Mouse (Mus musculus) embryonic facial prominence, embryonic 13.5 days (tissue): ENCODE measurements around the gene Fkrp. TPM values are rescaled to one million over a fixed set of nuclear protein-coding genes. Genes with fewer than 3 reads are reported as not detected.
A peak's percentile ranks its signal among the peaks of the same experiment; 100 is the strongest.

Experiments used
- ATAC-seq: fragments of 200-750 bp; cut with Nextera tagmentation; 2 replicates; pipeline ENCODE4 v1.8.0; 2017; ENCODE audit warnings: low read depth; ENCODE audit not compliant: insufficient number of reproducible peaks, insufficient read depth, low FRiP score, low TSS enrichment
- H3K27ac ChIP-seq: fragments of 300-500 bp; sonication (generic); 2 replicates; pipeline ENCODE4 v1.5.1; 2015; ENCODE audit warnings: moderate library complexity, mild to moderate bottlenecking, inconsistent platforms
- H3K27me3 ChIP-seq: fragments of 300-500 bp; sonication (generic); 2 replicates; pipeline ENCODE4 v1.6.1; 2015; ENCODE audit warnings: mild to moderate bottlenecking, inconsistent platforms
- H3K36me3 ChIP-seq: fragments of 300-500 bp; sonication (generic); 2 replicates; pipeline ENCODE4 v1.6.1; 2015; ENCODE audit warnings: mild to moderate bottlenecking, inconsistent platforms
- H3K4me1 ChIP-seq: fragments of 300-500 bp; sonication (generic); 2 replicates; pipeline ENCODE4 v1.6.1; 2015; ENCODE audit warnings: inconsistent platforms
- H3K4me2 ChIP-seq: fragments of 300-500 bp; sonication (generic); 2 replicates; pipeline ENCODE4 v1.6.1; 2015; ENCODE audit warnings: moderate library complexity, mild to moderate bottlenecking, inconsistent platforms
- H3K4me3 ChIP-seq: fragments of 300-500 bp; sonication (generic); 2 replicates; pipeline ENCODE4 v1.5.1; 2015; ENCODE audit warnings: mild to moderate bottlenecking, inconsistent platforms
- H3K9ac ChIP-seq: fragments of 300-500 bp; sonication (generic); 2 replicates; pipeline ENCODE4 v1.6.1; 2015; ENCODE audit warnings: mild to moderate bottlenecking, inconsistent platforms
- H3K9me3 ChIP-seq: fragments of 300-500 bp; sonication (generic); 2 replicates; pipeline ENCODE4 v1.6.1; 2016; ENCODE audit warnings: inconsistent platforms
- WGBS: fragments of 180-500 bp; shearing (Covaris S2); methylation state at CpG from one replicate; pipeline ENCODE4 v1.1.7; 2015; ENCODE audit warnings: mixed read lengths; 5-methylcytosine and 5-hydroxymethylcytosine counted together
- polyA plus RNA-seq: library from polyadenylated mRNA; unstranded; fragments of >200 nt; fragmentation: Nextera tagmentation; extraction: Ambion mirVana; gene quantifications from 2 replicates; pipeline ENCODE4 v1.2.1, GENCODE M21; 2015

Gene Fkrp
- polyA plus RNA-seq, 1 experiment from 2014 or later: 26.8 TPM

- Histone ChIP-seq H3K4me2 (peak overlapping the region; percentile 99), H3K27me3 (peaks cover 29% of the 10 kb centered on the region), H3K36me3 (peaks cover 45% of the 10 kb centered on the region), H3K9ac (peak overlapping the region; percentile 73), H3K4me1 (peaks cover 32% of the 10 kb centered on the region), H3K9me3 (0 out of 2 replicates have a peak, but pooled peaks cover 3% of the 10 kb centered on the region), H3K4me3 (peak overlapping the region; percentile 55), H3K27ac (no peak overlapping the region)
- WGBS: 3% methylated on average over 79 of the region's 90 CpGs
- ATAC-seq: peak; percentile 23; the same call in 1 of the 2 replicates
These were observed 5.4 kb downstream of the Fkrp start for GRCm38 (mm10) chr7:16810920-16811648.

DNA sequence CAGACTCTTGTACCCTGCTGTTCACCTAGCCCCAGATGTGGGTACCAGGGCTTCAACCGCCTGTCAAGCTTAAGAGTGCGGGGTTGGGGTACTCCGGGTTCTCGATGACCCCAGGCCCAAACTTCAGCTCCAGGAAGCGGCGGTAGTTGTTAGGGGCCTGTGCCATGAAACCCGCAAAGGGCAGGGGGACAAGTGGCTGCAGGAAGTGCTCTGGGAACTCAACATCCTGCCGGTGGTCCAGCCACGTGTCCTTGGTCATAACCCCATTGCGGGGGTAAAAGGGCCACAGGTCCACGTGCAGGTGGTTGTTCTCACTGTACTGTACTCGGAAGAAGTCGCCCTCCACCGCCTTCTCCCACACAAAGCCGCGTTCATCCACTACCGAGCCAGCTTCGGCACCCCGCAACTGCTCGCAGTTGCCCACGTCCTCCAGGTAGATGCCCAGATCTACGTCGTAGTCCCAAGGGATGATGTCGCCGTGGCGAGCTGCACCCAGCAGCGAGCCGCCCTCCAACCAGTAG, 6.1 kb downstream of the Fkrp start:
- peak overlapping the region; percentile 99 for H3K4me2 ChIP-seq
- H3K4me1 ChIP-seq: peaks cover 28% of the 10 kb centered on the region
- H3K9ac ChIP-seq: peak overlapping the region; percentile 73; the same call in 1 of the 2 replicates
- H3K27me3 ChIP-seq: peaks cover 29% of the 10 kb centered on the region
- no peak overlapping the region for H3K27ac ChIP-seq
- peak overlapping the region; percentile 55 for H3K4me3 ChIP-seq
- ATAC-seq: no peak
- WGBS: 44% methylated on average over 28 of the region's 28 CpGs
- H3K36me3 ChIP-seq: peaks cover 45% of the 10 kb centered on the region
- H3K9me3 ChIP-seq: 0 out of 2 replicates have a peak, but pooled peaks cover 3% of the 10 kb centered on the region

DNA sequence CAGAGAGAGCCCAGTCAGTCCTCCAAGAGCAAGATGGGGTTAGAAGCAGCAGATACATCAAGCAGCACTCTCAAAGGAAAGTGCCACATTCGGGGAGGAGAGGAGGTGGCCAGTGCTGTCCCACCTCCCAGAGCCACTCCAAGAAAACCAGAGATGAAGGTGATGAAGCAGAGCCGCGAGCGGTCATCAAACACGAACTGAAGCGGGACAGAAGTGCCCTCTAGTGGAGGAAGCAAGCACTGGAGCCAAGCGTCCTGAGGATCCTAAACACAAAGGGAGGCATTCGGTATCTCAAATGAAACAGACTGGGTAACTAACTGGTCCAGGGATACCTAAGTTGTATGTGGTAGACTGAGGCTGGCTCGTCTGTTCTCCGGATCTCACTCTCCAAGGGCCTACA, 6.8 kb downstream of the Fkrp start:
- Histone ChIP-seq H3K27ac (no peak overlapping the region), H3K9me3 (0 out of 2 replicates have a peak, but pooled peaks cover 3% of the 10 kb centered on the region), H3K9ac (no peak overlapping the region), H3K27me3 (peaks cover 29% of the 10 kb centered on the region), H3K36me3 (peaks cover 45% of the 10 kb centered on the region), H3K4me3 (no peak overlapping the region), H3K4me2 (no peak overlapping the region), H3K4me1 (peaks cover 21% of the 10 kb centered on the region)
- ATAC-seq: no peak
- 28% methylated on average over 10 of the region's 10 CpGs for WGBS

DNA sequence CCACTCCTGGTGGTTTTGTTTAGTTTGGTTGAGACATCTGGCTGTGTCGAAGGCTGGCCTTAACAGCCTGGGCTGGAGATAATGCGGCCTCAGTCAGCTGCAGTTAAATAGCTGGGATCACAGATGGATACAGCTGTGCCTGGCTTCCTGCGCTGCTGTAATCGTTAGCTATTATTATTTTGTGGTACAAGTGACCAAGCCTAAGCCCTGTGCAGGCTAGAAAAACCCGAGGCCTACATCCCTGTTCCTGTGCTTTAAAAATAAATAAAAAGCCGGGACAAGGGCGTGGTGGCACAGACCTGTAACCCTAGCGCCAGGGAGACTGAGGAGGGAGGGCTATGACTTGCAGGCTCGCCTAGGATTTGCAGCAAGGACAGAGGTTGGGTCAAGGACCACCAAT, 7.9 kb downstream of the Fkrp start:
- 0 out of 2 replicates have a peak, but pooled peaks cover 3% of the 10 kb centered on the region for H3K9me3 ChIP-seq
- H3K9ac ChIP-seq: no peak overlapping the region
- peaks cover 20% of the 10 kb centered on the region for H3K4me1 ChIP-seq
- peaks cover 40% of the 10 kb centered on the region for H3K36me3 ChIP-seq
- H3K27me3 ChIP-seq: peaks cover 29% of the 10 kb centered on the region
- H3K4me3 ChIP-seq: no peak overlapping the region
- no peak for ATAC-seq
- WGBS: 81% methylated on average over 9 of the region's 9 CpGs
- H3K27ac ChIP-seq: no peak overlapping the region
- H3K4me2 ChIP-seq: no peak overlapping the region

DNA sequence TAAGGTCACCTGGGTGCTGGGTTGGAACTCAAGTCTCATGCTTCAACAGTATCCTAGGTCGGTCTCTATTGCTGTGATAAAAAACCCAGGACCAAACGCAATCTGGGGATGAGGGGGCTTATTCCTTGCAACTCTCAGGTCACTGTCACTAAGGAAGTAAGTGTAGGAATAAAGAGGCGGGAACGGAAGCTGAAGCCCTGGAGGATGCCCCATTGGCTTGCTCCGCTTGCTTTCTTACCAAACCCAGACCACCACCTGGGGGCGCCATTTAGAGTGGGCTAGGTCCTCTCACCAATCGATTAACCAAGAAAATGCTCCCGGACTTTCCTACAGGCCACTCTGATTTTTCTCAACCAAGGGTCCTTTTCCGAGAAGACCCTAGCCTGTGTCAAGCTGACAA, 8.6 kb downstream of the Fkrp start:
- Histone ChIP-seq H3K4me3 (no peak overlapping the region), H3K9ac (no peak overlapping the region), H3K27ac (no peak overlapping the region), H3K27me3 (peaks cover 29% of the 10 kb centered on the region), H3K9me3 (0 out of 2 replicates have a peak, but pooled peaks cover 3% of the 10 kb centered on the region), H3K4me1 (peaks cover 20% of the 10 kb centered on the region), H3K36me3 (peaks cover 33% of the 10 kb centered on the region), H3K4me2 (no peak overlapping the region)
- 90% methylated on average over 9 of the region's 9 CpGs for WGBS
- ATAC-seq: no peak

DNA sequence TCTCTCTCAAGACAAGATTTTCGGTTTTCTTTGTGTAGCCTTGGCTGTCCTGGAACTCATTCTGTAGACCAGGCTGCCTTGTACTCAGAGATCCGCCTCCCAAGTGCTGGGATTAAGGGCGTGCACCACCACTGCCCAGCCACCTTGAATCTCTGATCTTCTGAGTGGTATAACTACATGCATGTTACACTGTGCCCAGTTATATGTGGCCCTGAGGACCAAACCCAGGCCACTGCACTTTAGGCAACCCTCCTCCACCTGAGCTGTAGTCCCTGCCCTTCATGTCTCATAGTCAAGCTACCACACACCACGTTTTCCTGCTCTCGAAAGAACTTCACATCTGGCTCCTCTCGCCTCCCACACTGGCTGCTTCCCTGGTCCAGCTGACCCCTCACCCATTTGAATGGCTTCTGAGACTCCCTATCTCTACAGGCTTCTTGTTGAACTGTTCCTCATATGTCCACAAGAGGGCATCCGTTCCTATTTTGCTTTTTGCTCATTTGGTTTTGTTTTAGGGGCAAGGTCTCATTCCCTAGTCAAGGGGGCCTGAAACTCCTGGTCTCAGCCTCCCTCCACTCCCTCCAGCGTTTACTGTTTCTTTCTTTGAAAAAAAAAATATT, 12.0 kb downstream of the Fkrp start:
- 0 out of 2 replicates have a peak, but pooled peaks cover 3% of the 10 kb centered on the region for H3K9me3 ChIP-seq
- H3K4me3 ChIP-seq: no peak overlapping the region
- H3K27me3 ChIP-seq: no peaks in the 10 kb centered on the region
- H3K27ac ChIP-seq: no peak overlapping the region
- H3K36me3 ChIP-seq: peaks cover 32% of the 10 kb centered on the region
- WGBS: 33% methylated on average over 8 of the region's 8 CpGs
- no peak overlapping the region for H3K9ac ChIP-seq
- H3K4me2 ChIP-seq: no peak overlapping the region
- no peak for ATAC-seq
- 0 out of 2 replicates have a peak, but pooled peaks cover under 1% of the 10 kb centered on the region for H3K4me1 ChIP-seq

GRCm38 (mm10) chr7:16794886-16795285, 21.6 kb downstream of the Fkrp start:
- Histone ChIP-seq H3K9ac (no peak overlapping the region), H3K27ac (no peak overlapping the region), H3K36me3 (peaks cover 46% of the 10 kb centered on the region), H3K9me3 (no peaks in the 10 kb centered on the region), H3K27me3 (no peaks in the 10 kb centered on the region), H3K4me2 (no peak overlapping the region), H3K4me1 (no peaks in the 10 kb centered on the region), H3K4me3 (no peak overlapping the region)
- ATAC-seq: no peak
- 81% methylated on average over 5 of the region's 5 CpGs for WGBS

GRCm38 (mm10) chr7:16793010-16793725, 23.4 kb downstream of the Fkrp start:
- peaks cover 42% of the 10 kb centered on the region for H3K36me3 ChIP-seq
- no peak overlapping the region for H3K27ac ChIP-seq
- H3K27me3 ChIP-seq: no peaks in the 10 kb centered on the region
- no peak overlapping the region for H3K4me3 ChIP-seq
- no peak overlapping the region for H3K9ac ChIP-seq
- no peak for ATAC-seq
- H3K4me1 ChIP-seq: no peaks in the 10 kb centered on the region
- H3K9me3 ChIP-seq: no peaks in the 10 kb centered on the region
- H3K4me2 ChIP-seq: no peak overlapping the region
- 88% methylated on average over 19 of the region's 19 CpGs for WGBS

- 68% methylated on average over 5 of the region's 5 CpGs for WGBS
- Histone ChIP-seq H3K4me1 (no peaks in the 10 kb centered on the region), H3K36me3 (peaks cover 36% of the 10 kb centered on the region), H3K27ac (no peak overlapping the region), H3K9me3 (no peaks in the 10 kb centered on the region), H3K9ac (no peak overlapping the region), H3K27me3 (no peaks in the 10 kb centered on the region), H3K4me3 (no peak overlapping the region), H3K4me2 (no peak overlapping the region)
- ATAC-seq: no peak
These were observed 24.2 kb downstream of the Fkrp start for GRCm38 (mm10) chr7:16792316-16792715.

GRCm38 (mm10) chr7:16785541-16786083, 30.9 kb downstream of the Fkrp start:
- H3K4me1 ChIP-seq: peaks cover 29% of the 10 kb centered on the region
- H3K4me3 ChIP-seq: no peak overlapping the region
- no peak for ATAC-seq
- no peak overlapping the region for H3K27ac ChIP-seq
- H3K36me3 ChIP-seq: peaks cover 23% of the 10 kb centered on the region
- no peaks in the 10 kb centered on the region for H3K9me3 ChIP-seq
- 86% methylated on average over 8 of the region's 8 CpGs for WGBS
- H3K27me3 ChIP-seq: no peaks in the 10 kb centered on the region
- H3K4me2 ChIP-seq: no peak overlapping the region
- no peak overlapping the region for H3K9ac ChIP-seq

DNA sequence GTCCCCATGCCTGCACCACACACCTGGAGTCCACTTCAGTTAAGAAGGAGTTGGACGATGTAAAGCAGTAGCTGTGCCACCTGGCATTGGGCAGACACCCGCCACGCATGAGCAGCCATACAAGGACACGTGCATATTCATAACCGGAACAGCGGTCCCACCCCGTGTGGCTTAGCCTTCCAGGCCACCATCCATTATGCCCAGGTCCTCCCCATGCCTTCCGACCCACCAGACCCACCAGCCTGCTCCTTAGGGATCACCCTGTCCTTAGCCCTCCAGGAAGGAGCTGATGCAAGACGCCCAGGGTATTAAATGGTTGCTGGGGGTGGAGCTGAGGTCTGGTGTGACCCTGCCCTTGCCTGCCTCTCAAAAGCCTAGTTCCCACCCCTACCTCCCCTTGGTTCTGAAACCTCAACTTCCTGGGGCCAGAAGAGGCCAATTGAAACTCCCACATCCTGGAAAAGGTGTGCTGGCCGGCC, 32.0 kb downstream of the Fkrp start:
- Histone ChIP-seq H3K4me1 (peaks cover 29% of the 10 kb centered on the region), H3K36me3 (peaks cover 14% of the 10 kb centered on the region), H3K9me3 (no peaks in the 10 kb centered on the region), H3K9ac (no peak overlapping the region), H3K27ac (no peak overlapping the region), H3K4me3 (0 out of 2 replicates have a peak overlapping the region, but pooled peaks have one; percentile 66), H3K4me2 (peak overlapping the region; percentile 100), H3K27me3 (no peaks in the 10 kb centered on the region)
- no peak for ATAC-seq
- 74% methylated on average over 10 of the region's 10 CpGs for WGBS
